Mouse (Mus musculus): ENCODE results near the gene Cldn34c4. TPM values are rescaled to one million over a fixed set of nuclear protein-coding genes. Genes with fewer than 3 reads are reported as not detected.

Cldn34c4 gene
- not detected for polyA plus RNA-seq (2017; shearing (Covaris generic))

DNA sequence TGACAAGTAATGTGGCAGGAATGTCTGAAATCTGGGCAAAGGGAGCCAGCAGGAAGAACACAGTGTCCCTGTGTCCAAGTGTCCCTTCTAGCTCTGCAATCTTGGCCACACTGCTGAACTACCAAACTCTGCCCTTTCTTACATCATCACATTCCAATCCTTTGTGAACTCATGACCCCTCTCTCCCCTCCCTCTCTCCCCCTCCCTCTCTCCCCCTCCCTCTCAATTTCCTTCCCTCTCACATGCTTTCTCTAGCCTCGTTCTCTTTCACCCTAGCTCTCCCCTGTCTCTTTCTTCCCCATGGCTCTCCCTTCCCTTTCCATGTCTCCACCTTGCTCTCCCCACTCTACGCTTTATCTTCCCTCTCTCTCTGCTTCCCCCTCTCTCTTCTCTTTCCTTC lies at the start of gene Cldn34c4:
Cldn34c4 (minus strand) TSS at position 101 of the 400 bp plus-strand sequence.
- ATAC-seq: no peak

DNA sequence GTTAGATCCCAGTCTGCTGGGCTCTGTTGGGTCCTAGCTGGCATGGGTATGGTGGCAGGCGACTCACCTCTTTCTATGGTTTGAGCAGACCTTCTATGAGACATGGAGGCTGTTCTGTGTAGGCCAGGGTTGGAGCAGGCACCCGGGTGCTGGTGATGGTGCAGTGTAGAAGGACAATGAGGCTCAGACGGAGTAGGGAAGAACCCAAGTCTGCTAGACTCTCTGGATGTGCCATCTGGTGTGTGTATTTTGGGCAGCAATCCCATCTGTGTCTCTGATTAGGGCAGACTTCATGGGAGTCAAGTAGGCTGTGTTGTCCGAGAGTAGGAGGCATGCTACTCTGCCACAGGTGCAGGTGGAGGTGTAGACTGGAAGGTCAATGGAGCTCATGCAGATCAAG lies 10.7 kb upstream of the Cldn34c4 start:
- no peak for ATAC-seq
